Mouse (Mus musculus) embryonic stem cell, embryonic (primary cell): ENCODE results near the gene Ankrd36.

ENCODE experiments used
- CTCF ChIA-PET, 4 experiments: fragments of 300-600 bp in 2 of 4; fragments of 350-600 bp in 2 of 4; sonication (Branson Sonifier 250); formaldehyde crosslinking; loops; one replicate each; lab custom pipeline; 2022; ENCODE audit warnings: inconsistent platforms in 2 of 4; lab: Charles Lee
- POLR2A ChIA-PET, 4 experiments: fragments of 300-600 bp in 2 of 4; fragments of 350-600 bp in 2 of 4; sonication (Branson Sonifier 250); formaldehyde crosslinking; loops; one replicate each; lab custom pipeline; 2022; ENCODE audit warnings: antibody characterized with exemption in 4 of 4, inconsistent platforms in 1 of 4; lab: Charles Lee

Ankrd36 gene

GRCm38 (mm10) chr11:5701821-5702220, 132.3 kb downstream of the Ankrd36 start:
- CTCF ChIA-PET: interaction anchor here in 3 of 4 experiments (1.3 to 4.9 kb wide), 4 partner anchors 9 to 14 kb away, joined by 5 to 30 read pairs (median 7); no protein-coding TSS in a partner anchor

GRCm38 (mm10) chr11:5702271-5702956, 132.9 kb downstream of the Ankrd36 start:
- POLR2A ChIA-PET: interaction anchor here (0.6 to 8.7 kb wide), 65 partner anchors 9 to 604 kb away, joined by 3 to 129 read pairs (median 4); partner anchors contain the start of genes Dbnl (in 3 of the 4), Urgcp (in 3 of the 4), Ccdc117 (in 2 of the 4) and Mrps24 (in 2 of the 4)
- CTCF ChIA-PET: interaction anchor here in 3 of 4 experiments (0.6 to 4.9 kb wide), 10 partner anchors 10 to 542 kb away, joined by 3 to 30 read pairs (median 4); no protein-coding TSS in a partner anchor

More at GRCm38 (mm10) chr11:5701821-5702220, 132.3 kb downstream of the Ankrd36 start:
- POLR2A ChIA-PET: interaction anchor here (0.6 to 8.7 kb wide), 47 partner anchors 8 to 604 kb away, joined by 3 to 129 read pairs (median 4); partner anchors contain the start of genes Dbnl (in 2 of the 4), Mrps24 (in 2 of the 4), Urgcp (in 2 of the 4) and Ccdc117 (in 1 of the 4)

GRCm38 (mm10) chr11:5702957-5703332, 133.5 kb downstream of the Ankrd36 start:
- CTCF ChIA-PET: interaction anchor here in 3 of 4 experiments (0.6 to 4.9 kb wide), 11 partner anchors 10 to 1107 kb away, joined by 3 to 30 read pairs (median 4); no protein-coding TSS in a partner anchor
- POLR2A ChIA-PET: interaction anchor here (0.6 to 8.7 kb wide), 56 partner anchors 8 to 851 kb away, joined by 3 to 129 read pairs (median 4); partner anchors contain the start of genes Urgcp (in 3 of the 4), Ccdc117 (in 2 of the 4), Dbnl (in 2 of the 4) and Mrps24 (in 2 of the 4)

GRCm38 (mm10) chr11:5703341-5703740, 133.9 kb downstream of the Ankrd36 start:
- CTCF ChIA-PET: interaction anchor here in 3 of 4 experiments (0.6 to 4.9 kb wide), 8 partner anchors 11 to 1107 kb away, joined by 3 to 30 read pairs (median 4); no protein-coding TSS in a partner anchor
- POLR2A ChIA-PET: interaction anchor here (0.6 to 8.7 kb wide), 30 partner anchors 8 to 851 kb away, joined by 3 to 129 read pairs (median 6); partner anchors contain the start of genes Mrps24 (in 2 of the 4), Urgcp (in 2 of the 4), Dbnl (in 1 of the 4) and Polm (in 1 of the 4)

- ChIA-PET POLR2A (interaction anchor here in 2 of 4 experiments (0.6 to 8.7 kb wide), 9 partner anchors 9 to 454 kb away, joined by 3 to 129 read pairs (median 8); partner anchors contain the start of genes Mrps24 (in 2 of the 2) and Urgcp (in 1 of the 2)), CTCF (interaction anchor here in 2 of 4 experiments (0.7 to 4.9 kb wide), 3 partner anchors 11 to 42 kb away, joined by 3 to 30 read pairs (median 4); no protein-coding TSS in a partner anchor)
These were observed 136.5 kb downstream of the Ankrd36 start for GRCm38 (mm10) chr11:5705972-5706371.

GRCm38 (mm10) chr11:5706874-5707529, 137.5 kb downstream of the Ankrd36 start:
- ChIA-PET POLR2A (interaction anchor here (0.5 to 8.7 kb wide), 26 partner anchors 8 to 222 kb away, joined by 3 to 129 read pairs (median 4); partner anchors contain the start of genes Mrps24 (in 3 of the 4), Dbnl (in 1 of the 4) and Urgcp (in 1 of the 4)), CTCF (interaction anchor here in 3 of 4 experiments (0.5 to 1.9 kb wide), 5 partner anchors 9 to 55 kb away, joined by 3 to 6 read pairs (median 4); partner anchors contain the start of genes Mrps24 (in 1 of the 3) and Urgcp (in 1 of the 3))

GRCm38 (mm10) chr11:5707530-5708353, 138.3 kb downstream of the Ankrd36 start:
- ChIA-PET CTCF (interaction anchor here (0.5 to 1.9 kb wide), 9 partner anchors 8 to 179 kb away, joined by 3 to 16 read pairs (median 4); partner anchors contain the start of genes Mrps24 (in 2 of the 4) and Urgcp (in 1 of the 4)), POLR2A (interaction anchor here (0.5 to 8.7 kb wide), 32 partner anchors 7 to 568 kb away, joined by 3 to 129 read pairs (median 4); partner anchors contain the start of genes Mrps24 (in 3 of the 4), Dbnl (in 1 of the 4) and Urgcp (in 1 of the 4))

GRCm38 (mm10) chr11:5715179-5715578, 145.7 kb downstream of the Ankrd36 start:
- CTCF ChIA-PET: interaction anchor here (0.5 to 1.9 kb wide), 10 partner anchors 7 to 933 kb away, joined by 3 to 8 read pairs (median 3); partner anchors contain the start of gene Urgcp (in 1 of the 4)
- POLR2A ChIA-PET: interaction anchor here (0.6 to 8.9 kb wide), 33 partner anchors 8 to 758 kb away, joined by 3 to 129 read pairs (median 5); partner anchors contain the start of genes Urgcp (in 3 of the 4), Dbnl (in 1 of the 4) and Xbp1 (in 1 of the 4)

GRCm38 (mm10) chr11:5715630-5716105, 146.2 kb downstream of the Ankrd36 start, which contains the start of gene Mrps24:
Gene Mrps24, minus strand, starts transcription at chr11:5715680.
- POLR2A ChIA-PET: interaction anchor here (0.5 to 8.9 kb wide), 43 partner anchors 8 to 621 kb away, joined by 3 to 129 read pairs (median 4); partner anchors contain the start of genes Urgcp (in 4 of the 4), Dbnl (in 1 of the 4) and Xbp1 (in 1 of the 4)

GRCm38 (mm10) chr11:5716246-5716645, 146.8 kb downstream of the Ankrd36 start:
- ChIA-PET POLR2A (interaction anchor here (0.5 to 8.9 kb wide), 44 partner anchors 9 to 730 kb away, joined by 3 to 129 read pairs (median 5); partner anchors contain the start of genes Urgcp (in 4 of the 4), Dbnl (in 2 of the 4), Ap1b1 (in 1 of the 4) and Xbp1 (in 1 of the 4)), CTCF (interaction anchor here (0.6 to 1.9 kb wide), 14 partner anchors 9 to 852 kb away, joined by 3 to 9 read pairs (median 4); partner anchors contain the start of gene Urgcp (in 2 of the 4))

More at GRCm38 (mm10) chr11:5715630-5716105, 146.2 kb downstream of the Ankrd36 start, which contains the start of gene Mrps24:
- CTCF ChIA-PET: interaction anchor here (0.5 to 1.9 kb wide), 16 partner anchors 8 to 932 kb away, joined by 3 to 9 read pairs (median 3); partner anchors contain the start of gene Urgcp (in 1 of the 4)

- POLR2A ChIA-PET: interaction anchor here (0.6 to 8.9 kb wide), 35 partner anchors 9 to 622 kb away, joined by 3 to 129 read pairs (median 7); partner anchors contain the start of genes Urgcp (in 4 of the 4), Dbnl (in 1 of the 4), Pgam2 (in 1 of the 4) and Xbp1 (in 1 of the 4)
These were observed 147.6 kb downstream of the Ankrd36 start for GRCm38 (mm10) chr11:5716938-5717705.

GRCm38 (mm10) chr11:5718611-5719354, 149.3 kb downstream of the Ankrd36 start:
- ChIA-PET CTCF (interaction anchor here in 3 of 4 experiments (0.7 to 1.5 kb wide), 4 partner anchors 11 to 167 kb away, joined by 3 to 4 read pairs (median 3); no protein-coding TSS in a partner anchor), POLR2A (interaction anchor here in 3 of 4 experiments (0.6 to 8.9 kb wide), 20 partner anchors 9 to 197 kb away, joined by 3 to 129 read pairs (median 7); partner anchors contain the start of genes Urgcp (in 2 of the 3), Pgam2 (in 1 of the 3) and Polm (in 1 of the 3))

More at GRCm38 (mm10) chr11:5716938-5717705, 147.6 kb downstream of the Ankrd36 start:
- CTCF ChIA-PET: interaction anchor here (0.6 to 1.5 kb wide), 10 partner anchors 10 to 363 kb away, joined by 3 to 7 read pairs (median 3); partner anchors contain the start of gene Urgcp (in 1 of the 4)

GRCm38 (mm10) chr11:5729582-5729981, 160.1 kb downstream of the Ankrd36 start:
- ChIA-PET POLR2A (interaction anchor here in 2 of 4 experiments (0.9 to 5.1 kb wide), 9 partner anchors 10 to 188 kb away, joined by 3 to 31 read pairs (median 4); partner anchors contain the start of genes Mrps24 (in 2 of the 2), Ccdc117 (in 1 of the 2) and Urgcp (in 1 of the 2)), CTCF (interaction anchor here in 2 of 4 experiments (0.5 to 1.9 kb wide), 3 partner anchors 13 to 223 kb away, joined by 3 to 4 read pairs (median 3); no protein-coding TSS in a partner anchor)
